23 mouse cellular contexts compared by ENCODE assay signal in genomic region chr6:86149001-86149400, GRCm38 (mm10). TPM values are rescaled to one million over a fixed set of nuclear protein-coding genes. Genes with fewer than 3 reads are reported as not detected.
"Had no signal": no experiment of that assay in that cellular context is flagged by ENCODE, and none has a peak within 500 bp of the region (broad histone marks: within the 10 kb centered on the region; RNA-seq: fewer than 3 reads in every experiment).

No protein-coding gene starts in this region.

- H3K4me2 ChIP-seq: lung, embryonic 14.5 days; midbrain, embryonic 13.5 days; neural tube, embryonic 13.5 days had no signal

- H3K9me3 ChIP-seq: midbrain, embryonic 10.5 days; midbrain, embryonic 13.5 days; neural tube, embryonic 13.5 days had no signal

- H3K9ac ChIP-seq: liver, embryonic 14.5 days; liver, postnatal 0 days; lung, embryonic 14.5 days; midbrain, embryonic 13.5 days; neural tube, embryonic 13.5 days had no signal

- ATAC-seq: liver, postnatal 0 days; lung, postnatal 0 days; midbrain, embryonic 13.5 days; midbrain, embryonic 16.5 days had no signal

- H3K36me3 ChIP-seq: midbrain, embryonic 10.5 days; midbrain, embryonic 13.5 days; neural tube, embryonic 13.5 days had no signal

- H3K27ac ChIP-seq: layer of hippocampus, adult 2 months; left cerebral cortex, adult 2 months; liver, embryonic 14.5 days; macrophage; midbrain, embryonic 10.5 days; midbrain, embryonic 13.5 days; neural tube, embryonic 13.5 days had no signal

- H3K4me3 ChIP-seq: layer of hippocampus, adult 2 months; left cerebral cortex, adult 2 months; midbrain, embryonic 10.5 days; midbrain, embryonic 13.5 days; myocyte; neural tube, embryonic 13.5 days had no signal

- DNase-seq: kidney, adult 9 months; kidney, postnatal 14 days; layer of hippocampus, adult 9-11 months; layer of hippocampus, postnatal 36 days; liver, postnatal 0 days; lung, embryonic 14.5 days; retina, postnatal 1 day; right cerebral cortex, postnatal 25 days; thymus, adult 2 months; thymus, postnatal 14 days; thymus, postnatal 4 days had no signal

- H3K27me3 ChIP-seq: midbrain, embryonic 13.5 days; neural tube, embryonic 13.5 days had no signal

- H3K4me1 ChIP-seq: midbrain, embryonic 10.5 days; midbrain, embryonic 13.5 days; neural tube, embryonic 13.5 days had no signal

RNA-seq across cellular contexts. Expression of gene Tgfa, which starts 46.0 kb away (rescaled TPM):
- total RNA-seq: megakaryocyte, adult 5-6 weeks; monocyte, adult 5-6 weeks had no signal
- polyA plus RNA-seq: macrophage had no signal
